Mouse (Mus musculus): Measurements from ENCODE around the gene Ccl25. TPM values are rescaled to one million over a fixed set of nuclear protein-coding genes. Genes with fewer than 3 reads are reported as not detected.

Ccl25 gene
- polyA plus RNA-seq (2014; fragmentation: Nextera tagmentation; extraction: Ambion mirVana): 21.4 and 24.3 TPM in 2 replicates

GRCm38 (mm10) chr8:4324983-4325750, at the start of gene Ccl25, which contains the start of gene Elavl1:
TSS of gene Ccl25 (plus strand) at chr8:4325210.
TSS of gene Elavl1 (minus strand) at chr8:4325413.
- peaks cover 21% of the 10 kb centered on the region for H3K36me3 ChIP-seq (ENCODE audit: control insufficient read depth, insufficient read depth, low read length)
- ATAC-seq (ENCODE audit: low read depth): peak; percentile 99
- H3K4me1 ChIP-seq (ENCODE audit: control insufficient read depth, insufficient read depth, low read length): peaks cover 20% of the 10 kb centered on the region
- H3K9me3 ChIP-seq (ENCODE audit: control insufficient read depth, low read length): no peaks in the 10 kb centered on the region
- peak within 1 kb of the TSS; percentile 87 for H3K27ac ChIP-seq (ENCODE audit: low read depth, low read length)
- H3K4me3 ChIP-seq (ENCODE audit: low read depth, low read length): peak within 1 kb of the TSS; percentile 98
- WGBS: 1% methylated on average over 56 of the region's 78 CpGs
- 0 out of 2 replicates have a peak, but pooled peaks cover 3% of the 10 kb centered on the region for H3K27me3 ChIP-seq (ENCODE audit: control insufficient read depth, insufficient read depth, low read length)
- peak within 1 kb of the TSS; percentile 96 for H3K9ac ChIP-seq (replicated peaks; ENCODE audit: low read depth, low read length)
- peak within 1 kb of the TSS; percentile 97 for H3K4me2 ChIP-seq (ENCODE audit: low read depth, low read length)

DNA sequence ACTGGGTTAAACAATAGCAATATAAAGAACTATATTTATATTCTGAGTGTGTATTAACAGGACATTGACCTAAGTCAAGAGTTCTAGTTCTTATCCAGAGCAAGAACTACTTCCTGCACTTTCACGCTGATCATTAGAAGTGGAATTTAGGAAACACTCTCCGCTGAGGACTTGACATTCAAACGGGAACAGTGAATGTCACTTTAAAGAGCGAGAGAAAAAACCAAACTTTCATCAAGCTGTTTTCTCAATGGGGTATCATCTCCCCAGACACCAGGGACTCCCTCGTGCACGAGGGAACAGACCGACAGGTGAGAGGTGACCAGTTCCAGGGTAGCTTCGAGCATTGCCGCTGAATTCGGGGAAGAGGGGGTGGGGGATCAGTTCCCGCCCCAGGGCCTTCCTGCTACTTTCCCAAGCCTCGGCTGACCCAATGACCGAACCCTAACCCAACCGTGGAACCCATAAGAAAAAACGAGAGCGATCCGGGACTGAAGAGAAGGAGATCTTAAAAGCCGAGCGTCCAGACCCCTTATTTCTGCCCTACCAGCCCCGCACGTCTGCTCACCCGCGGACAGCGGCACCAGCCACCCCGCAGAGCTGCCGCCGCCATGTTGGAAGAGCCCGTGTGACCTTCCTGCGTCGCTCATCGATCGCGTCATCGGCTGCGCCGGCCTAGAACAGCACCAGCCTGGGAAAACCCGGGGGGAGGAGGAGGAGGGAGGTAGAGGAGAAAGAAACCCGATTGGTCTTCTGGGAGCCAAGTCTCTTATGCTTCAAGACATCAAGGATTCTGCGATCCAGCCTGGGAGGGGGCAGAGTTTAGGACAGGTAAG, 49.5 kb upstream of the Ccl25 start, which contains the start of gene Timm44:
TSS of gene Timm44 (minus strand) at position 639 of the 836 bp plus-strand sequence.
- under 1% methylated on average over 39 of the region's 39 CpGs for WGBS
- Histone ChIP-seq H3K4me3 (ENCODE audit: low read depth, low read length) (peak within 1 kb of the TSS; percentile 76), H3K4me1 (ENCODE audit: control insufficient read depth, insufficient read depth, low read length) (peaks cover 5% of the 10 kb centered on the region), H3K27me3 (ENCODE audit: control insufficient read depth, insufficient read depth, low read length) (no peaks in the 10 kb centered on the region), H3K9ac (replicated peaks; ENCODE audit: low read depth, low read length) (peak within 1 kb of the TSS; percentile 74), H3K4me2 (ENCODE audit: low read depth, low read length) (peak within 1 kb of the TSS; percentile 83), H3K36me3 (ENCODE audit: control insufficient read depth, insufficient read depth, low read length) (peaks cover 6% of the 10 kb centered on the region; the same call in 1 of the 2 replicates), H3K9me3 (ENCODE audit: control insufficient read depth, low read length) (no peaks in the 10 kb centered on the region), H3K27ac (ENCODE audit: low read depth, low read length) (peak within 1 kb of the TSS; percentile 82)
- peak; percentile 97 for ATAC-seq (ENCODE audit: low read depth)

GRCm38 (mm10) chr8:4276111-4276465, 48.9 kb upstream of the Ccl25 start:
- peaks cover 6% of the 10 kb centered on the region; the same call in 1 of the 2 replicates for H3K36me3 ChIP-seq (ENCODE audit: control insufficient read depth, insufficient read depth, low read length)
- H3K4me1 ChIP-seq (ENCODE audit: control insufficient read depth, insufficient read depth, low read length): peaks cover 5% of the 10 kb centered on the region
- ATAC-seq (ENCODE audit: low read depth): no peak; the same call in 1 of the 2 replicates
- no peaks in the 10 kb centered on the region for H3K27me3 ChIP-seq (ENCODE audit: control insufficient read depth, insufficient read depth, low read length)
- H3K9me3 ChIP-seq (ENCODE audit: control insufficient read depth, low read length): no peaks in the 10 kb centered on the region
- 26% methylated on average over 9 of the region's 9 CpGs for WGBS
- peak overlapping the region; percentile 74 for H3K9ac ChIP-seq (replicated peaks; ENCODE audit: low read depth, low read length)
- H3K4me2 ChIP-seq (ENCODE audit: low read depth, low read length): peak overlapping the region; percentile 83
- H3K27ac ChIP-seq (ENCODE audit: low read depth, low read length): peak overlapping the region; percentile 82
- H3K4me3 ChIP-seq (ENCODE audit: low read depth, low read length): peak overlapping the region; percentile 76

DNA sequence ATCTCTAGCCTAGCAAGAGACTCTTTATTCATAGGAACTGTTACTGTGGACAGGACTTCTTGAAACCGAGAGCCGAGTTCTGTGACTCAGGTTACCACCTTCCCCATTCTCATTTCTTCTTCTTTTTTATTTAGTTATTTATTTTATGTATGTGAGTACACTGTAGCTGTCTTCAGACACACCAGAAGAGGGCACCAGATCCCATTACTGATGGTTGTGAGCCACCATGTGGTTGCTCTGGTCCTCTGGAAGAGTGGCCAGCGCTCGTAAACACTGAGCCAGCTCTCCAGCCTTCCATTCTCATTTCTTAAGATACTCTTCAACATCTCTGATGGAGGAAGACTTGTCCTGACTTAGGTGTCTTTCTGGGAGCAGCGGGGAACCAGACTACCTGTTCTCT, 32.3 kb upstream of the Ccl25 start:
- H3K36me3 ChIP-seq (ENCODE audit: control insufficient read depth, insufficient read depth, low read length): peaks cover 60% of the 10 kb centered on the region
- no peaks in the 10 kb centered on the region for H3K4me1 ChIP-seq (ENCODE audit: control insufficient read depth, insufficient read depth, low read length)
- no peaks in the 10 kb centered on the region for H3K27me3 ChIP-seq (ENCODE audit: control insufficient read depth, insufficient read depth, low read length)
- no peak overlapping the region for H3K4me2 ChIP-seq (ENCODE audit: low read depth, low read length)
- H3K9ac ChIP-seq (replicated peaks; ENCODE audit: low read depth, low read length): no peak overlapping the region
- ATAC-seq (ENCODE audit: low read depth): no peak
- no peak overlapping the region for H3K4me3 ChIP-seq (ENCODE audit: low read depth, low read length)
- H3K9me3 ChIP-seq (ENCODE audit: control insufficient read depth, low read length): no peaks in the 10 kb centered on the region
- WGBS: 90% methylated on average over 5 of the region's 5 CpGs
- H3K27ac ChIP-seq (ENCODE audit: low read depth, low read length): no peak overlapping the region

GRCm38 (mm10) chr8:4297822-4298221, 27.2 kb upstream of the Ccl25 start:
- Histone ChIP-seq H3K4me2 (ENCODE audit: low read depth, low read length) (no peak overlapping the region), H3K27ac (ENCODE audit: low read depth, low read length) (no peak overlapping the region), H3K4me3 (ENCODE audit: low read depth, low read length) (no peak overlapping the region), H3K4me1 (ENCODE audit: control insufficient read depth, insufficient read depth, low read length) (no peaks in the 10 kb centered on the region), H3K36me3 (ENCODE audit: control insufficient read depth, insufficient read depth, low read length) (peaks cover 65% of the 10 kb centered on the region), H3K27me3 (ENCODE audit: control insufficient read depth, insufficient read depth, low read length) (no peaks in the 10 kb centered on the region), H3K9me3 (ENCODE audit: control insufficient read depth, low read length) (no peaks in the 10 kb centered on the region), H3K9ac (replicated peaks; ENCODE audit: low read depth, low read length) (no peak overlapping the region)
- ATAC-seq (ENCODE audit: low read depth): no peak
- 93% methylated on average over 4 of the region's 4 CpGs for WGBS

- no peak for ATAC-seq (ENCODE audit: low read depth)
- Histone ChIP-seq H3K27ac (ENCODE audit: low read depth, low read length) (no peak overlapping the region), H3K36me3 (ENCODE audit: control insufficient read depth, insufficient read depth, low read length) (peaks cover 74% of the 10 kb centered on the region), H3K4me2 (ENCODE audit: low read depth, low read length) (no peak overlapping the region), H3K4me1 (ENCODE audit: control insufficient read depth, insufficient read depth, low read length) (no peaks in the 10 kb centered on the region), H3K9me3 (ENCODE audit: control insufficient read depth, low read length) (no peaks in the 10 kb centered on the region), H3K4me3 (ENCODE audit: low read depth, low read length) (no peak overlapping the region), H3K27me3 (ENCODE audit: control insufficient read depth, insufficient read depth, low read length) (no peaks in the 10 kb centered on the region), H3K9ac (replicated peaks; ENCODE audit: low read depth, low read length) (no peak overlapping the region)
- WGBS: 83% methylated on average over 3 of the region's 3 CpGs
Observed at GRCm38 (mm10) chr8:4304124-4304547, 20.9 kb upstream of the Ccl25 start.

DNA sequence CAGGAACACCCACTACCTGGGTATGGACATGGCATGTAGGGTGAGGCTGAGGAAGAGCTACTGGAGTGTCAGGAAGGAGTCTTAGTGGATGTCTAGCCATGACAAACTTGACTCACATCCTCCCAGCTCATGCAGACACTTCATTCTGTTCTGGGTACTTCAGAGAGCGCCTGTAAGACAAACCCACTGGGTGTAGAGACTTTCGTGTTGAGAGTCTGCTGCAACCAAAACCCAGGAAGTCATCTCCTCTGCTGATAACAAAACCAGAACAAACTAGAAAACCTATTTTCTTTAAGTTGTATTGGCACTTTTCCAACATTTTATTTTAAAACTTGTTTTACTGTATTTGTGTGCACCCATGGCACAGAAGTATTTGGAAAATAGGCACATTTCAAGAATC, 19.2 kb upstream of the Ccl25 start:
- no peaks in the 10 kb centered on the region for H3K9me3 ChIP-seq (ENCODE audit: control insufficient read depth, low read length)
- H3K9ac ChIP-seq (replicated peaks; ENCODE audit: low read depth, low read length): no peak overlapping the region
- H3K4me2 ChIP-seq (ENCODE audit: low read depth, low read length): no peak overlapping the region
- H3K4me1 ChIP-seq (ENCODE audit: control insufficient read depth, insufficient read depth, low read length): no peaks in the 10 kb centered on the region
- H3K36me3 ChIP-seq (ENCODE audit: control insufficient read depth, insufficient read depth, low read length): peaks cover 75% of the 10 kb centered on the region
- H3K27ac ChIP-seq (ENCODE audit: low read depth, low read length): no peak overlapping the region
- no peak for ATAC-seq (ENCODE audit: low read depth)
- no peak overlapping the region for H3K4me3 ChIP-seq (ENCODE audit: low read depth, low read length)
- 90% methylated on average over 2 of the region's 2 CpGs for WGBS
- H3K27me3 ChIP-seq (ENCODE audit: control insufficient read depth, insufficient read depth, low read length): no peaks in the 10 kb centered on the region

- Histone ChIP-seq H3K4me1 (ENCODE audit: control insufficient read depth, insufficient read depth, low read length) (no peaks in the 10 kb centered on the region), H3K4me2 (ENCODE audit: low read depth, low read length) (no peak overlapping the region), H3K27me3 (ENCODE audit: control insufficient read depth, insufficient read depth, low read length) (no peaks in the 10 kb centered on the region), H3K27ac (ENCODE audit: low read depth, low read length) (no peak overlapping the region), H3K4me3 (ENCODE audit: low read depth, low read length) (no peak overlapping the region), H3K36me3 (ENCODE audit: control insufficient read depth, insufficient read depth, low read length) (peaks cover 27% of the 10 kb centered on the region), H3K9me3 (ENCODE audit: control insufficient read depth, low read length) (no peaks in the 10 kb centered on the region), H3K9ac (replicated peaks; ENCODE audit: low read depth, low read length) (no peak overlapping the region)
- no peak for ATAC-seq (ENCODE audit: low read depth)
Observed at GRCm38 (mm10) chr8:4312104-4312503, 12.9 kb upstream of the Ccl25 start.
